Mouse (Mus musculus): ENCODE data around the gene Padi2.
A peak's percentile ranks its signal among the peaks of the same experiment; 100 is the strongest.

Padi2 gene

GRCm38 (mm10) chr4:140958319-140958718 is 52.2 kb downstream of the Padi2 start:
- no peak for DNase-seq (ENCODE audit: low spot score in 2 of 2)

- no peak for DNase-seq (ENCODE audit: low spot score in 2 of 2)
Measured at GRCm38 (mm10) chr4:140959128-140959679, 53.1 kb downstream of the Padi2 start.

DNA sequence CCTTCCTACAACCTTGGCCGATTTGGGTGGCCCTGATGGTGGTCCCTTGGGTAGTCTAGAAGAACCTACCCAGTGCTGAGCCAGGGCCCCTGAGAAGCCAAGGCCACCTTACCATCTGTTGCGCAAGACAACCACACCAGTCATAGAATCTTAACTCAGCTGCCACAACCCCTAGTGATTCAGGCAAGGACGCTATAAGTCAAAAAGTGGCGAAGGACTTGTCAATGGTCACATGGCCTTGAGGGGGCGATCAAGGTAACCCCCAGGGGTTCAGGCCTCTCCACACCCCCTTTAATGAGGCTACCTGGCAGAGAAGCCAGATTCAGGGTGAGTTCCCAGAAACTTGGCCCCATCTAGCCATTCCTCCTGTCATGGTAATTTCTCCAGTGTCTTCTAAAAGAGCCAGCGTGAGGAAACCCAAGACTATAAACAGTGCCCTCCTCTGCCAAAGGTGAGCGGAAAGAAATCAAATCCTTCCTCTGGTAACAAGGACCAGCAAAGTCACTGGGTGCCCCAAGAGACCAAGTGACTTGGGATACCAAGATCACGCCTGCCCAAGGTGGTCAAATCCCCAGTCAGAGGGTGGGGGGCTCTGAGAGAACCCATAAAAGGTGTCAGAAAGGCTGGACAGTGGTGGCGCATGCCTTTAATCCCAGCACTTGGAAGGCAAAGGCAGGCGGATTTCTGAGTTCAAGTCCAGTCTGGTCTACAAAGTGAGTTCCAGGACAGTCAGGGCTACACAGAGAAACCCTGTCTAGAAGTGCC is 53.8 kb downstream of the Padi2 start:
- no peak for DNase-seq (ENCODE audit: low spot score in 2 of 2)

GRCm38 (mm10) chr4:140960781-140961466 is 54.8 kb downstream of the Padi2 start, which contains the start of gene Sdhb:
Gene Sdhb (plus strand): TSS chr4:140961203.
- DNase-seq (ENCODE audit: low spot score in 2 of 2) = peak; percentile 88 to 97

- no peak for DNase-seq (ENCODE audit: low spot score in 2 of 2)
Measured at GRCm38 (mm10) chr4:140961467-140962206, 55.5 kb downstream of the Padi2 start.

- DNase-seq (ENCODE audit: low spot score in 2 of 2) = no peak
Measured at GRCm38 (mm10) chr4:140962207-140962909, 56.2 kb downstream of the Padi2 start.

DNA sequence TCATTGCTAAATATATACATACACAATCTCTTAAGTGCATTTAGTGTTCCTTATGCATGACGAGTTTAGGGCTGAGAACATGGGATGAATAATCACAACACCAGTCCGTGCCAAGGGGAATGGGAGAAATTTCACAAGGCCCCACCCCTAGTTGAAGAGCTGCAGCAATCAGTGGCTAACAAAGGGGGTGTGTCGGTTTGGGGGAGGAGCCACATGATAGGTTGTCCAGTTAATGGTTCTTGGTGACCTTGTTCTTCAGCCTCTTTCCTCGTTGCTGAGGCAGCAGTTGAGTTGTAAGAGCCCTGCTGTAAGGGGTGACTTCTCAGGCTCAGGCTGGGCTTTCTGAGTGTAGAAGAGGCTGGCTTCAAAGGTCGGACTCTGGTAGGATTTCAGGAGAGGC is 56.8 kb downstream of the Padi2 start:
- DNase-seq (ENCODE audit: low spot score in 2 of 2) = peak in 1 of 2 experiments; percentile 60

GRCm38 (mm10) chr4:140963941-140964597 is 57.9 kb downstream of the Padi2 start:
- DNase-seq (ENCODE audit: low spot score in 2 of 2) = no peak

GRCm38 (mm10) chr4:140964620-140965019 is 58.5 kb downstream of the Padi2 start:
- DNase-seq (ENCODE audit: low spot score in 2 of 2) = peak; percentile 62 to 76

DNA sequence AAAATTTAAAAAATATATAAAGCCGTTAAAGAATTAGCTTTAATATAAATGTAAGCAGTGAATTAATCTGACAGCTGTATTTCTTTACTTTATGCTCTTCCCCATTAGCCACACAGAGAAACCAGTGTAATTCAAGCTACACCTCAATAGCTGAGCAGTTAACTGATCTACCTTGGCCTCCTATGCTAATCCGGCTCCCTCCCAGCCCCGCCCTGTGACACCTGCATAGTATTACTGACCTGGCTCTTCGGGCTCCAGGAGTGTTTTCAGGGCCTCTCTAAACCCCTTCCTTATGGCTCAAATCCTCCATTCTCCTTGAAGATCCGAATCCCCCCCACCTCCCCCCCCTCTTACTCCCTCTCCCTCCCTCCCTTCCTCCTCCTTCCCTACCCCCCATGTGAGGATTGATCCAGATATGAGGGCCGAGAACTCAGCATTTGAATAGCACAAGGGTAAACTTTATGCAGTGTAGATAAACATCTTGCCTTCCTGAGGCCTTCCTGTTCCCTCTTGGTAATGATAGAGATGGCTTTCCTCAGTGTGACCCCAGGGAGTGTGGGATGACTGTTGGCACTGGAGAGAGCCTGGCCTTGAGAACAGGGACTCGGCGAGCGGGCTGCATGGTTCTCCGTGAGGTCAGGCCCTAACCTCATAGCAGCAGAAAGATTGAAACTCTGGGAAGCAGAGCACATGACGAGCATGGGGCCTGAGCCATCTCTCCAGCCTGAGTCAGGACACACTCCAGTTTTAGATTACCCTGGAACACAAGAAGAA is 61.4 kb downstream of the Padi2 start:
- no peak for DNase-seq (ENCODE audit: low spot score in 2 of 2)

DNA sequence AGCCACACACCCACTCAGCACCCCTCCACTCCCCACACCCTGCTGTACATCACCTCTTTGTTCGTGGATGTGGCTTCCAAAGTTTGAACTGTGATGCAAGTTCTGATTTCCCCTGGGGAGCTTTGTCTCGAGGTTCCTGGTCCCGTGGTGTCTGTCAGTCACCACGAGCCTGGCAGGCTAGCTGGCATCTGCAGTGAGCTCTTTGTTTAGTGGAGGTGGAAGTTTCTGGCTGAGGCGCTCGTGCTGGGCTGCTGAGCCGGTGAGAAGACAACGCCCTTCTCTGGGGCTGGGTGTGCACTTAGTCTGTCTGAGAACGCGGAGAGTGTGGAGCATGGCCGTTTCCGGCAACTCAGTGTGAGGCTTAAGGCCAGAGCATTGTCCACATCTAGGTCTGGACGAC is 65.5 kb downstream of the Padi2 start:
- no peak for DNase-seq (ENCODE audit: low spot score in 2 of 2)

- no peak for DNase-seq (ENCODE audit: low spot score in 2 of 2)
Measured at GRCm38 (mm10) chr4:140974408-140974807, 68.3 kb downstream of the Padi2 start.

GRCm38 (mm10) chr4:140975356-140975755 is 69.2 kb downstream of the Padi2 start:
- no peak for DNase-seq (ENCODE audit: low spot score in 2 of 2)

DNA sequence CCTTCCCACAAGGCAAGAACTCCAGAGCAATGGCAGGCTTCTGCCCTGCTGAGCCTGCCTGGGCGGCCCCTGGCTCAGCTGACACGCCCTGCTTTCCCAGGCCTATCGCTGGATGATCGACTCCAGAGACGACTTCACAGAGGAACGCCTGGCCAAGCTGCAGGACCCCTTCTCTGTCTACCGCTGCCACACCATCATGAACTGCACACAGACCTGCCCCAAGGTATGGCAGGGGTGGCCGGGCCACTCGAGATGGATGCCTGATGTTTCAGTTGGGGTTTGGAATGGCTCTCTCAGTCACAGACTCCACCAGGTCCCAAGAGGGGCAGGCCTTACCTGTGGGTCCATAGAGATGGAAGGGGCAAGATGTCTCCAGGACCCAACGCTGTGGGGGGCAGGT is 71.1 kb downstream of the Padi2 start:
- DNase-seq (ENCODE audit: low spot score in 2 of 2) = no peak

- no peak for DNase-seq (ENCODE audit: low spot score in 2 of 2)
Measured at GRCm38 (mm10) chr4:140977886-140978692, 71.9 kb downstream of the Padi2 start.

GRCm38 (mm10) chr4:140981605-140982004 is 75.5 kb downstream of the Padi2 start:
- no peak for DNase-seq (ENCODE audit: low spot score in 2 of 2)

DNA sequence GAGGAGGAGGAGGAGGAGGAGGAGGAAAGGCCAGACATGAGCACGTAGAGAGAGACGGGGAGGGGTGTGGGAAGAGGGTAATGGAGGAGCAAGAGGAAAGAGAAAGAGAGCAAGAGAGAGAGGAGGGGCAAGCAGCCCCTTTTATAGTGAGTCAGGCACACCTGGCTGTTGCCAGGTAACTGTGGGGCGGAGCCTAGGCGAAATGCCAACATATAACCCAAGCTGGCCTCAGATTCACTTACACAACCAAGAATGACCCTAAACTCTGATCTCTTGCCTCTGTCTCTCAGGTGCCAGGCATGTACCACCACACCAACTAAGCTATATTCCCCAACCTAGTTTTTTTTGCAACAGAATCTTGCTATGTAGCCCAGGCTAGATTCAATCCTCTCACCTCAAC is 76.7 kb downstream of the Padi2 start:
- no peak for DNase-seq (ENCODE audit: low spot score in 2 of 2)

DNA sequence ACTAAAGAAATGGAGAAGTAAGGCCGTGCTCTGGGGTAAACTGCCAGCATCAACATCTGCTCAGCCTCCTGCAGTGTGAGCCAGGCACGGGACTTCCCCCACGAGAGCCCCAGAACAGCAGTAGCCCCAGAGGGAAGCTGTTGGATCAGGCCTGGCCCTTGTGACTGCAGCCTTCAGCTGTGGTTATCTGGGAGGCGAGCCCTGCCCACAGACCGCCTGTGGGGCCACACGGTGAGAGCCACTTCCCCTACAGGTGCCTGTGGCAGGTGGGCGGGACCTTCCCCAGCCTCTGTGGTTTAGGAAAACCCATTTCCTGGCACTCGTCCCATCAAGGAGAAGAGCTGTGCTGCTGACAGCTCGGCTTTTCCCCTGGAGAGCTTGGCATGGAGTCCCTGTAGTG is 77.3 kb downstream of the Padi2 start:
- DNase-seq (ENCODE audit: low spot score in 2 of 2) = peak; percentile 55 to 74

DNA sequence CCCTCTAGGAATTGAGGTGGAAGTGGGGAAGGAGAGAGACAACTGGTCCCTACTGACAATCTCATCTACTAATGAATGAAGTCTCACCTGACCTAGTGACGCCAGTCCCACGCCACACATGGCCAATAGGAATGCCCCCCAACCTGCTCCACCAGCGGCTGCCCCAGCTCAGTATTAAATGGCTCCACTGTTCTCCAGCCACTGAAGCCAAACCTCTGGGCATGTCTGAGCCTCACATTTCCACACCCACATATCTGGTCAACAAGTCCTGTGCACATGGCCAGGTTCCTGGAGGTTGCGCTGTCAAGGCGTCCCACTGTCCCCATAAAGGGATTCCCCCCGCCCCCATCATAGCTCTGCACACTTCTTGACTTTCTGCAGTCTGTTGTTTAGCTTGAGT is 78.4 kb downstream of the Padi2 start:
- DNase-seq (ENCODE audit: low spot score in 2 of 2) = peak; percentile 55 to 58
